Mouse (Mus musculus) Muller cell, postnatal 12 days (primary cell): ENCODE results near the gene Lrp2.
A peak's percentile ranks its signal among the peaks of the same experiment; 100 is the strongest.
"Not testable (repeated sequence)": the region's sequence is repeated elsewhere in the genome, so short reads cannot be mapped to it uniquely, and the experiment has no call there.

Source experiments
- DNase-seq: peaks from one replicate; pipeline ENCODE4 v3.0.0-alpha.2; 2015; ENCODE audit errors: inconsistent ontology term

Gene Lrp2

GRCm38 (mm10) chr2:69582861-69583260 is 3.0 kb downstream of the Lrp2 start:
- DNase-seq, result no peak

GRCm38 (mm10) chr2:69582068-69582467 is 3.8 kb downstream of the Lrp2 start:
- DNase-seq, result not testable (repeated sequence)

GRCm38 (mm10) chr2:69580091-69580490 is 5.8 kb downstream of the Lrp2 start:
- no peak for DNase-seq

GRCm38 (mm10) chr2:69578206-69578605 is 7.7 kb downstream of the Lrp2 start:
- no peak for DNase-seq

DNA sequence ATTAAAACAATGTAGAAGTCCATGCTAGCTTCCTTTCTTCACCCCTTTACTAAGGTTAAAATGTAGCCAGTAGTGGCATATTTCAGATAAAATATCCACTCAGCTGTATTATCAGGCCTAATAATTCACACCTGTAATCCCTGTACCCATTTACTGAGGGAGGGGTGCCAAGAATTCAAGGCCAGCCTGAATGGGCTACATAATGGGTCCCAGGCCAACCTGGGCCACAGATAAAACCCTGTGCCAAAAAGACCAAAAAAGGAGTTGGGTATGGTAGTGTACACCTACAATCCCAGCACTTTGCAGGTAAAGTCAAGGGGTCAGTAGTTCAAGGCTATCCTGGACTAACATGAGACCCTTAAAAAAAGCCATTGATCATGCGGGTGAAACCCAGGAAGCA is 9.3 kb downstream of the Lrp2 start:
- no peak for DNase-seq

DNA sequence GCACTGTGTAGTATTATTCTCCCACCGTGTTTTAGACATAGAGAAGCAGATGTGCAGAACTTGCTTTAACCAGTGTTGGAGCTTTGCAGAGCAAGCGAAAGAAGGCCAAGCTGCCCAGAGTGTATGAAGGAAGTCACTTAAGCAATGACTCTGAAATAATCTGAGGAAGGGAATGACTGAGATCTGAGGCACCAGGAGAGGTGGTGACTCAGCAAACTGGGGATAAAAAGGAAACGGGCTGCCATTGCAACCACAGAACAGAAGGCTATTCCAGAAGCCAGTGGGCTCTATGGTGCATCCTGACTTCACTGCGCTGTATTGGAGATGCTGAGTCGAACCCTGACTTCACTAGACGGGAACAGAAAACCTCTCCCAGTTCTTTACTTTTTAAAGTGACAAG is 10.9 kb downstream of the Lrp2 start:
- peak; percentile 25 for DNase-seq

DNA sequence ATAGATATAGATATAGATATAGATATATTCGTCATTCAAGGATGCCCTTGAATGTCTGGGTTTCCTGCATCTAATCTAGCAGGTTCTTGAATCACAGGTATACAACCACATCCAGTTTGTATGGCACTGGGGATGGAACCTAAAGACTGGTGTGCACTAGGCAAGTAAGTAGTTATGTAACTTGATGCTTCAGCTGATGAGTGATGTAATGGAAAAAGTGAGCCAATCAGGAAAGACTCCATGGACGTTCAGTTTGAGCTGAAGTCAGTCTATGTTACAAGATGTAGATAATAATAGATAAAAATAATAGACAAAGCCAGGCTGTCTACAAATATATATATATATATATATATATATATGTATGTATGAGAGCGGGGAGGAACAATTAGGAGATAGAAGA is 11.6 kb downstream of the Lrp2 start:
- no peak for DNase-seq

DNA sequence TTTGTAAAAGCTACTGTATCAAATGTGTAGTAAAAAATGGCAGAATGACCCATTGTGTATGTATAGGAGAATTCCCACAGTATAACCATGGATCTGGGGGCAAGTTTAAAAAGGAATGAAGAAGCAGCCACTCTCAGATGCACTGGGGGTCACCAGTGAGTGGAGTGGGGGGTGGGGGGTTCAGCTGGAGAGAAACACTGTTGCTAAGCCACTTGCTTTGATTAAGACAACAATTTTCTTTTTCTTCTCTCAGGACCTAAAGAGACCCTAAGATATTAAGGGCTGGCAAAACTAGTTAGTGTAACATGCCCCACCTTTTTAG is 12.2 kb downstream of the Lrp2 start:
- no peak for DNase-seq

DNA sequence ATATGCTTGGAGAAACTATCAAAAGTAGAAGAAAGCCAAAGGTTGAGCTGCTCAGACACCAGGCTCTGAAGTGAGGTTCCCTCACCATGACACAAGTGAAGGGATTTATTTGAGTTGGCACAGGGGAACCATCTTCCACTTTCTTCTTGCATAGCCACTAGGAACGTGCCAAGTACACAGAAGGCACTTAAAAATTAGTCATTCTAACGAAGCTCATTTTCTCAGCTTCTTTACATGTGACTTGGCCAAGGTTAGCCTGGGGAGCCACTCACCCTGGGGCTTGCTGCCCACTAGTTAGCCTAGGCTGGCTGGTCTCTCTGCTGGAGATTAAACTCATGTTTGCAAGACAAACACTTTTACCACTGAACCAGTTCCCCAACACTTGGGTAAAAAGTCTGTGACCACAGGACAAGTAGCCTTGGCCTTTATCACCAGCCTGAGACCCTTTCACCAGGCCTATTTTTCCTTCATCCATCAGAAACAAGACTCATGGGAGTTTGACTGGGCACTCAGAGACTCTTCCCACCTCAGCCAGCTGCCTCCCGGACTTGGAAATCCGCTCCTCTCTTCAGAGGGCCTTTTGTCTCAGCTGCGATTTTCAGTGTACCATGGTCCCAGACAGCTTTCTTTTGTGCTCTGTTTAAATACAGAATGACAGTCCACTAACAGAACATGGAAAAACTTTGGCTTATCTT is 12.7 kb downstream of the Lrp2 start:
- DNase-seq, result peak; percentile 30

DNA sequence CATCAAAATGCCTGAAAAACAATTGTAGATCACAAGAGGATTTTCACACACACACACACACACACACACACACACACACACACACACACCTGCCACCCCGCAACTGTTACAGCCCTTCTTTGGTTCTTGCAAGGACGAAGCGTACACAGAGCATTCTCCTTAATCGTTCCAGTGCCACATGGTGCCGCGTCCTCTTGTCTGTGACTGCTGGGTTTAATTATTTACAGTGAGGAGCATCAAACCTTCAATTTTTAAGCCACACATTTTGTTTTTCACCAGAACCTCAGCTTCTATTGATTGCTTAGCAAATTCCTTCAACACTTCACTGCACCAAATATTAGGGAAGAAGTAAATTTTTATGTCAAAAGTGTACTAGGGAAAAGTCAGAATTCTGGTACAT is 15.3 kb downstream of the Lrp2 start:
- no peak for DNase-seq

DNA sequence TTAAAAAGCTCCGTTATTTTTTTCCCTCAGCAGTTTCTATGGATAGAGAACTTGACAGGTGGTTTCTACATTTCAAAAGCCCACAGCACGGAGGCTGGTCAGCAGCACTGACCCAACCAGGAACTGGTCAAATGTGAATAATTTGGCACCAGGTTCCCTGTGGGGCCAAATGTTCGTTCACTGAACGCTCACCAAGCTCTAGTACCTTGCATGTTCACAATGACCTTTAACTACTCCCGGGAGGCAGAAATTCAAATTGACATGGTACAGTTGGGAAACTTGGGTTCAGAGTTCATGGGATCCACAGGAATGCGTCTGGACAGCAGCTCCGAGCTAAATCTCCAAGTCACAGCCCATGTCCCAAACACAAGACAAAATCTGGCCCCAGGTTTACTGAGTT is 19.6 kb downstream of the Lrp2 start:
- no peak for DNase-seq

DNA sequence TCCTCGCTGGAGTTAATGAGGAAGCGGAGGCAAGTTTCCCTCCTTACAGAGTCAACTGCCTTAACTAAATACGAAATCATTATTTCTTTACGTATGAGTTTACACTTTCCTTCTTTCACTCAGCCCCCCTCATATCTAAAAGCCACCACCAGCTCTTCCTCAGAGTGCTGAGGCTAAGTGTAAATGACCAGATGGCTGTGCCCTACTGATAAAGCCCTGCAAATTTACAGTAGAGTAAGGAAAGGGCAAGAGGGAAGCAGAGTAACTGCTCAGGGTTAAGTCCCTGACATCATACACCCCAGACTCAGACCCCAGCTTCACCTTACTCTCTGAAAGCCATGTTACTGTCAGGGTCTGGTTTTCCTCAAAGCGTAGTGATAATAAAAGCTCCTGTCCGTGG is 22.4 kb downstream of the Lrp2 start:
- DNase-seq, result no peak

- DNase-seq, result no peak
These were observed 23.1 kb downstream of the Lrp2 start for GRCm38 (mm10) chr2:69562761-69563160.

GRCm38 (mm10) chr2:69560221-69560620 is 25.6 kb downstream of the Lrp2 start:
- no peak for DNase-seq

- no peak for DNase-seq
These were observed 26.5 kb downstream of the Lrp2 start for GRCm38 (mm10) chr2:69559380-69559779.

DNA sequence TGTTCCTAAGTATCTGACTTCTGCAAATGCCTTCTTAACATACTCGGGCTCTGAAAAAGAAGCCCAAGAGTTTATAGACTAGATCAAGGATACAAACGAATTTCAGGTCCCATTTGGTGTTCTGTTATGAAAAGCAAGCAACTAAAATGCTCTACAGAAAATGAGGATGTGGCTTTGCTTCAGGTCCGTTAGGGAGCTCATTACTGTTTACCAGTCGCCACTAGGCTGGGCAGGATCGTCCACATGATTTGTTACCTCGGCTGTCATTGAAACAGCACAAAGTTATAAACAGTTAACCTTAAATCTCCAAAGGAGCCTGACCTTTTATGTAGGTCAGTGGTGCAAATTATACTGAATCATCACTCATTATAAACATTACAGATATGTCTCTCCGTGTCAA is 29.2 kb downstream of the Lrp2 start:
- no peak for DNase-seq

- no peak for DNase-seq
These were observed 34.2 kb downstream of the Lrp2 start for GRCm38 (mm10) chr2:69551639-69552038.

- no peak for DNase-seq
These were observed 39.0 kb downstream of the Lrp2 start for GRCm38 (mm10) chr2:69546823-69547222.

DNA sequence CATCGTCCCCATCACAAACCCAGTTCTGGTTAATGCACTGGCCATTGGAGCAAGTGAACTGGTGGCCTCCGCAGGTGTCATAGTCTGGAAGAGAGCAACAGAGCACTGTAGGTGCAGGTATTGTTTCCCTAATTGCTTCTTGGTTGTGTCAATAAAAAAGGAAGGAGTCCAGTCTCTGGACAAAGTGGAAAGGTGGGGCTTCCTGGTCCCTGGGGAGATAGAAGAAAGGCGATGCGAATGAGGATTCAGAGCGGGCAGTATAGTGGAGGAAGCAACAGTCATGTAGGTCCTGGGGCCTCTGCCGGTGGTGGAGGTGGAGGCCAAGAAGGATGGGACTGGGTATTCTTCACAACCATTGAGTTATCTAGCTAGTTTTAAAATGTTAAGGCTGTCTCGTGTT is 49.8 kb downstream of the Lrp2 start:
- DNase-seq, result no peak

DNA sequence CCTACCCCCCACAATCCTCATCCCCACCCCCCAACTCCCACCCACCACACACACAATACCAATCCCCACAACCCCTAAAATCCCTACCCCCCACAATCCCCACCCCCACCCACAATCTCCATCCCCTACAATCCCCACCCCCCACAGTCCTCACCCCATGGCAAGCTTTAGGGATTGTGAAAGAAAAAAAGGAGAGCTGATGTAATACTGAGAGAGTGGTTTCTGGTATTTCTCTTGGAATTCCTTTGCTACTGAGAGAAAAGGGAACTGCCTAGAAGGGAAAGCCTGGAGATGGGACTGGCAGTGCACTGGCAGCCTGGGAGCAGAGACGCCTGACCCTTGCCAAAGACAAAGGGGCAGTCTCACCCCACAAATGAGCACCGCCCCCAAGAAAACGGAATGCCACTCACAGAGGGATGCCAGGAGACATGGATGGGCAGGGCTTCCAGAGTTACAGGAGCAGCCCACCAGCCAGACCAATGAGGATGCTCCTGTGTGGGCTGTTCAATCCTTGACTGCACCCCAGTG is 54.3 kb downstream of the Lrp2 start:
- peak; percentile 82 for DNase-seq

GRCm38 (mm10) chr2:69530691-69531527 is 55.0 kb downstream of the Lrp2 start:
- DNase-seq, result no peak

- DNase-seq, result no peak
These were observed 55.7 kb downstream of the Lrp2 start for GRCm38 (mm10) chr2:69530126-69530525.

DNA sequence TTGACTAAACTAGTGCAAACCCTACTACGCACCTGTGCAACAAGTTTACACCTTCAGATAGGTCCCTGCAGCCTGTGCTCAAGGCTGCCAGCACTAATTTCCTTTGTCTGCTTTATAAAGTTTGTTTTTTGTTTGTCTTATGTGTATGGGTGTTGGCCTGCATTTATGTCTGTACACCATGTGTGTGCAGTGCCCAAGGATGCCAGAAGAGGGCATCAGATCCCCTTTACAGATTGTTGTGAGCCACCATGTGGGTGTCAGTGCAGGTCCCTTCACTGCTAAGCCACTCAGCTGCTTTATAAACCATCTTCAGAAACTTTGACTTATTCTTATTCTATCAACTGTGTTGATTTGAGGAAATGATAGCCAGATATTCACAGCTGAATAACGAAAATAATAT is 65.6 kb downstream of the Lrp2 start:
- DNase-seq, result no peak
